Mouse (Mus musculus) midbrain, embryonic 11.5 days (tissue): Measurements from ENCODE around the gene 4930524B15Rik. TPM values are rescaled to one million over a fixed set of nuclear protein-coding genes. Genes with fewer than 3 reads are reported as not detected.
"Not testable (repeated sequence)": the region's sequence is repeated elsewhere in the genome, so short reads cannot be mapped to it uniquely, and the experiment has no call there.

ENCODE experiments used
- ATAC-seq: fragments of 200-750 bp; cut with Nextera tagmentation; 2 replicates; pipeline ENCODE4 v1.8.0; 2017; ENCODE audit warnings: moderate TSS enrichment, moderate library complexity; ENCODE audit not compliant: low FRiP score
- DNase-seq: peaks from one replicate; pipeline ENCODE4 v3.0.0; 2015; ENCODE audit warnings: low spot score; ENCODE audit errors: missing footprints
- H3K27ac ChIP-seq: fragments of 300-500 bp; sonication (generic); 2 replicates; pipeline ENCODE4 v1.5.1; 2014; ENCODE audit warnings: low read depth, low read length
- H3K27me3 ChIP-seq: fragments of 300-500 bp; sonication (generic); 2 replicates; pipeline ENCODE4 v1.6.1; 2014; ENCODE audit warnings: mild to moderate bottlenecking, low read length, moderate library complexity, mixed read lengths; ENCODE audit not compliant: control insufficient read depth, insufficient read depth
- H3K36me3 ChIP-seq: fragments of 300-500 bp; sonication (generic); 2 replicates; pipeline ENCODE4 v1.6.1; 2014; ENCODE audit warnings: mild to moderate bottlenecking, low read length, moderate library complexity, mixed read lengths; ENCODE audit not compliant: control insufficient read depth, insufficient read depth
- H3K4me1 ChIP-seq: fragments of 300-500 bp; sonication (generic); 2 replicates; pipeline ENCODE4 v1.6.1; 2014; ENCODE audit warnings: low read length; ENCODE audit not compliant: control insufficient read depth, insufficient read depth
- H3K4me2 ChIP-seq: fragments of 300-500 bp; sonication (generic); 2 replicates; pipeline ENCODE4 v1.6.1; 2014; ENCODE audit warnings: mild to moderate bottlenecking, moderate library complexity
- H3K4me3 ChIP-seq: fragments of 300-500 bp; sonication (generic); 2 replicates; pipeline ENCODE4 v1.5.1; 2014; ENCODE audit warnings: low read depth, low read length
- H3K9ac ChIP-seq: fragments of 300-500 bp; sonication (generic); 2 replicates; pipeline ENCODE4 v1.6.1; 2014; ENCODE audit warnings: low read length
- H3K9me3 ChIP-seq: fragments of 300-500 bp; sonication (generic); 2 replicates; pipeline ENCODE4 v1.6.1; 2016; ENCODE audit warnings: low read length; ENCODE audit not compliant: control insufficient read depth
- WGBS: fragments of 180-500 bp; shearing (Covaris S2); extraction: QIAGEN DNeasy Blood & Tissue Kit; methylation state at CpG from one replicate; pipeline ENCODE4 v1.1.7; 2014; 5-methylcytosine and 5-hydroxymethylcytosine counted together
- polyA plus RNA-seq: library from polyadenylated mRNA; unstranded; fragments of >200 nt; fragmentation: Nextera tagmentation; extraction: Ambion mirVana; gene quantifications from 2 replicates; pipeline ENCODE4 v1.2.1, GENCODE M21; 2014

Gene 4930524B15Rik
- polyA plus RNA-seq, 1 experiment from 2014 or later = 0.22 TPM

- 22% methylated on average over 15 of the region's 15 CpGs for WGBS
- Histone ChIP-seq H3K4me2 (peak overlapping the region; percentile 35), H3K27ac (no peak overlapping the region), H3K9me3 (no peaks in the 10 kb centered on the region), H3K9ac (peak overlapping the region; percentile 35; the same call in 1 of the 2 replicates), H3K4me3 (peak overlapping the region; percentile 23), H3K4me1 (no peaks in the 10 kb centered on the region; the same call in 1 of the 2 replicates), H3K36me3 (no peaks in the 10 kb centered on the region), H3K27me3 (no peaks in the 10 kb centered on the region; the same call in 1 of the 2 replicates)
- DNase-seq (no peak), ATAC-seq (peak; percentile 68)
Measured at GRCm38 (mm10) chr11:31948462-31949330, 16.7 kb upstream of the 4930524B15Rik start.

- Histone ChIP-seq H3K4me1 (no peaks in the 10 kb centered on the region; the same call in 1 of the 2 replicates), H3K27ac (no peak overlapping the region), H3K36me3 (no peaks in the 10 kb centered on the region), H3K27me3 (no peaks in the 10 kb centered on the region; the same call in 1 of the 2 replicates), H3K9me3 (no peaks in the 10 kb centered on the region), H3K9ac (peak overlapping the region; percentile 35; the same call in 1 of the 2 replicates), H3K4me3 (peak overlapping the region; percentile 23), H3K4me2 (peak overlapping the region; percentile 35)
- ATAC-seq = peak; percentile 89
- WGBS = 2% methylated on average over 17 of the region's 17 CpGs
- peak; percentile 99 for DNase-seq
Measured at GRCm38 (mm10) chr11:31949331-31949785, 16.0 kb upstream of the 4930524B15Rik start.

DNA sequence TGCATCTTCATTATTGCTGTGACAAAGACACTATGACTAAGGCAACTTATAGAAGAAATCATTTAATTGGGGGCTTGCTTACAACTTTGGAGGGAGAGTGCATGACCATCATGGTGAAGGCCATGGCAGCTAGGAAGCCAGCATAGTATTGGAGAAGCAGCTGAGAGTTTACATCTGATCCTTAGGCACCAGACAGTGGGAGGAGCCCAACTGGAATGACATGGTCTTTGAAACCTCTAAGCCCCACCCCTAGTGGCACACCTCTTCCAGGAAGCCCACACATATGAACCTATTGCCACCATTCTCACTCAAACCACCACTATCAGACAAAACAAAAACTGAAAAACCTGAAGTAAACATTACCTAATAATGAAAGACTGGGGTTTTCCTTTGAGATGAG is 5.3 kb upstream of the 4930524B15Rik start:
- no peaks in the 10 kb centered on the region for H3K36me3 ChIP-seq
- H3K4me3 ChIP-seq = no peak overlapping the region
- ATAC-seq = no peak
- no peaks in the 10 kb centered on the region for H3K9me3 ChIP-seq
- no peak for DNase-seq
- no peaks in the 10 kb centered on the region for H3K27me3 ChIP-seq
- H3K27ac ChIP-seq = no peak overlapping the region
- H3K9ac ChIP-seq = no peak overlapping the region
- no peak overlapping the region for H3K4me2 ChIP-seq
- no peaks in the 10 kb centered on the region for H3K4me1 ChIP-seq

DNA sequence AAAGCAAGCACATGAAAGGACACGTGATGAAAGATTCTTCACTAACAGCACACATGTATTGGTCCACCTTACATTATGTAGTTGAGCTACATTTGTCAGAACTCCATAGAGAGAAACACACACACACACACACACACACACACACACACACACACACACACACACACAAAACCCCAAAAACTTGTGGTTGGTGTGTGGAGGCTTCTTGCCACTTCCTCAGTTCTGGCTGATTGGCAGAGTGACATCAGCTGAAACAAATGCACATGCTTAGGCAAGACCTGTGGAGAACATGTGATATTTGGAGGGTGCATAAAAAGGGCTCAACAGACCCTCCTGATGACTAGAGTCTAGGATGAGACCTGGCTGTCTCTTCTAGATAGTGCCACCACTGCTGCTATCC is 1.4 kb upstream of the 4930524B15Rik start:
- no peak overlapping the region for H3K9ac ChIP-seq
- H3K9me3 ChIP-seq = no peaks in the 10 kb centered on the region
- no peak overlapping the region for H3K27ac ChIP-seq
- no peaks in the 10 kb centered on the region for H3K27me3 ChIP-seq
- no peak overlapping the region for H3K4me2 ChIP-seq
- no peak overlapping the region for H3K4me3 ChIP-seq
- H3K36me3 ChIP-seq = no peaks in the 10 kb centered on the region
- no peak for DNase-seq
- peaks cover 2% of the 10 kb centered on the region; the same call in 1 of the 2 replicates for H3K4me1 ChIP-seq
- no peak for ATAC-seq
- whole genome bisulfite sequencing = 93% methylated on average over 1 of the region's 1 CpGs

- H3K27ac ChIP-seq = no peak overlapping the region
- no peaks in the 10 kb centered on the region for H3K36me3 ChIP-seq
- DNase-seq (no peak), ATAC-seq (no peak)
- no peak overlapping the region for H3K9ac ChIP-seq
- 80% methylated on average over 4 of the region's 4 CpGs for WGBS
- H3K9me3 ChIP-seq = no peaks in the 10 kb centered on the region
- no peaks in the 10 kb centered on the region for H3K4me1 ChIP-seq
- H3K4me3 ChIP-seq = no peak overlapping the region
- H3K4me2 ChIP-seq = no peak overlapping the region
- no peaks in the 10 kb centered on the region for H3K27me3 ChIP-seq
Measured at GRCm38 (mm10) chr11:31974132-31974531, 8.7 kb downstream of the 4930524B15Rik start.

DNA sequence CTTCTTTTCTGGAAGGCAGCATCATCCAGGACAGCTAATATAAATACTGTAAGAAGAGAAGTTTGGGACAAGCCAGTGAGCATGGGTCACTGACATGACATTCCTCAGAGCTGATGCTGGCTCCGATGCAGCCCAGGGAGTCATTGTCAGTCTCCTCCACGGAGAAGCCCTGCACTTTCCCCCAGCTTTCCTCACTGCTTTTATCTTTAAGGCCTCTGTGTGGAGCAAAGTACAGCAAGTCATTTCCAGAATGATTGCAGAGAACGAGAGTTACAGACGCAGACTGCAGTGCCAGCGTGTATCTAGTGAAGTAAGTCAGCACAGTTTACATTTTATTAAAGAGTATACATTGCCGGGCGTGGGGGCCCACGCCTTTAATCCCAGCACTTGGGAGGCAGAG is 9.4 kb downstream of the 4930524B15Rik start:
- H3K27ac ChIP-seq = no peak overlapping the region
- peaks cover under 1% of the 10 kb centered on the region; the same call in 1 of the 2 replicates for H3K9me3 ChIP-seq

GRCm38 (mm10) chr11:31975678-31976077 is 10.3 kb downstream of the 4930524B15Rik start:
- Histone ChIP-seq H3K4me3 (no peak overlapping the region), H3K9me3 (peaks cover 2% of the 10 kb centered on the region; the same call in 1 of the 2 replicates), H3K9ac (no peak overlapping the region), H3K4me1 (no peaks in the 10 kb centered on the region), H3K4me2 (no peak overlapping the region), H3K27me3 (no peaks in the 10 kb centered on the region), H3K27ac (no peak overlapping the region), H3K36me3 (no peaks in the 10 kb centered on the region)
- no peak for ATAC-seq
- no peak for DNase-seq
- WGBS = 80% methylated on average over 5 of the region's 5 CpGs

More for the DNA sequence above, 9.4 kb downstream of the 4930524B15Rik start:
- Histone ChIP-seq H3K36me3 (no peaks in the 10 kb centered on the region), H3K4me3 (no peak overlapping the region), H3K4me2 (no peak overlapping the region), H3K4me1 (no peaks in the 10 kb centered on the region), H3K27me3 (no peaks in the 10 kb centered on the region), H3K9ac (no peak overlapping the region)
- ATAC-seq = no peak
- no peak for DNase-seq
- 67% methylated on average over 8 of the region's 8 CpGs for WGBS

GRCm38 (mm10) chr11:31976137-31976536 is 10.7 kb downstream of the 4930524B15Rik start:
- 79% methylated on average over 5 of the region's 5 CpGs for WGBS
- Histone ChIP-seq H3K4me1 (no peaks in the 10 kb centered on the region), H3K27ac (no peak overlapping the region), H3K9ac (no peak overlapping the region), H3K4me3 (no peak overlapping the region), H3K9me3 (peaks cover 2% of the 10 kb centered on the region; the same call in 1 of the 2 replicates), H3K4me2 (no peak overlapping the region), H3K36me3 (no peaks in the 10 kb centered on the region), H3K27me3 (no peaks in the 10 kb centered on the region)
- ATAC-seq (no peak), DNase-seq (no peak)

DNA sequence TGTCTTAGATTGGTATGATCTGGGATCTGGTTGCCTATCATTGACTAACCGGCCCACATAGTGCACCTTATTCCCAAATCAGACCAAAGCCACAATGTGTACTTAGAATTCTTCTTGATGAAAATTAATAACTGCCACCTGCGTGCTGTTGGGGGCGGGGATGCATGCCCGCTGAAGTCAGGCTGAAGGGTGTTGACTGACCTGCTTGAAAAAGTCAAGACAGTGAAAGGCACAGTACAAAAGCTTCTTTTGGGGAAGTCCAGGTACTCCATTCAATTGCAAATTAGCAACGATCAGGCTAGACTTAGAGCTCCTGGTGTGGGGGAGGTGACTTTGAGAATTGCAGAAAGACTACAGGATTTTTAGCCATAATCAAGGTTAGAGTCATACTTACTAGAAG is 14.7 kb downstream of the 4930524B15Rik start:
- H3K27me3 ChIP-seq, H3K4me1 ChIP-seq, ATAC-seq, H3K9ac ChIP-seq, DNase-seq, H3K4me2 ChIP-seq, H3K4me3 ChIP-seq, H3K36me3 ChIP-seq, H3K27ac ChIP-seq, H3K9me3 ChIP-seq: not testable (repeated sequence)
- WGBS = 85% methylated on average over 5 of the region's 5 CpGs
